Mouse (Mus musculus) embryonic fibroblast, embryonic 13.5 days (primary cell): Measurements from ENCODE around the gene H2-Ke6.

ENCODE experiments used
- CTCF ChIP-seq: IDR thresholded peaks from 2 replicates; pipeline ENCODE4 v1.5.1; 2011; ENCODE audit warnings: mild to moderate bottlenecking, control low read depth, low read length, moderate library complexity, borderline replicate concordance; ENCODE audit not compliant: insufficient read depth
- POLR2A ChIP-seq: IDR thresholded peaks from 2 replicates; pipeline ENCODE4 v1.6.1; 2011; ENCODE audit warnings: low read depth, mild to moderate bottlenecking, control low read depth, low read length, moderate library complexity

- TF ChIP-seq CTCF (no peak), POLR2A (no peak)
Measured at GRCm38 (mm10) chr17:34033441-34033840, 5.6 kb upstream of the H2-Ke6 start.
